Mouse (Mus musculus) forebrain, embryonic 13.5 days (tissue): ENCODE measurements at regions not wholly inside any gene's neighbourhood (a gene's known extent, or its start where the extent isn't known, plus 50 kb on each side); places are given as distances from the start of the nearest gene placed in this dataset.
A peak's percentile ranks its signal among the peaks of the same experiment; 100 is the strongest.

Experiments used
- ATAC-seq: fragments of 200-750 bp; cut with Nextera tagmentation; 2 replicates; pipeline ENCODE4 v1.8.0; 2017
- H3K27ac ChIP-seq: fragments of 300-500 bp; sonication (generic); 2 replicates; pipeline ENCODE4 v1.5.1; 2015; ENCODE audit warnings: inconsistent platforms, mild to moderate bottlenecking, moderate library complexity
- H3K27me3 ChIP-seq: fragments of 300-500 bp; sonication (generic); 2 replicates; pipeline ENCODE4 v1.6.1; 2015; ENCODE audit warnings: mild to moderate bottlenecking, inconsistent platforms
- H3K36me3 ChIP-seq: fragments of 300-500 bp; sonication (generic); 2 replicates; pipeline ENCODE4 v1.6.1; 2015; ENCODE audit warnings: mild to moderate bottlenecking, inconsistent platforms; ENCODE audit not compliant: poor library complexity, severe bottlenecking
- H3K4me1 ChIP-seq: fragments of 300-500 bp; sonication (generic); 2 replicates; pipeline ENCODE4 v1.6.1; 2015; ENCODE audit warnings: inconsistent platforms
- H3K4me2 ChIP-seq: fragments of 300-500 bp; sonication (generic); 2 replicates; pipeline ENCODE4 v1.6.1; 2015; ENCODE audit warnings: inconsistent platforms, mild to moderate bottlenecking, moderate library complexity
- H3K4me3 ChIP-seq: fragments of 300-500 bp; sonication (generic); 2 replicates; pipeline ENCODE4 v1.5.1; 2015; ENCODE audit warnings: mild to moderate bottlenecking, inconsistent platforms
- H3K9ac ChIP-seq: fragments of 300-500 bp; sonication (generic); 2 replicates; pipeline ENCODE4 v1.6.1; 2015; ENCODE audit warnings: mild to moderate bottlenecking, inconsistent platforms
- H3K9me3 ChIP-seq: fragments of 300-500 bp; sonication (generic); replicated peaks from 2 replicates; pipeline ENCODE4 v1.6.1; 2016; ENCODE audit warnings: inconsistent platforms
- WGBS: fragments of 180-500 bp; shearing (Covaris S2); methylation state at CpG from one replicate; pipeline ENCODE4 v1.1.7; 2015; 5-methylcytosine and 5-hydroxymethylcytosine counted together

GRCm38 (mm10) chr3:141051685-141052084 lies 160.5 kb downstream of the Pdha2 start:
- H3K4me2 ChIP-seq: no peak overlapping the region
- no peak for ATAC-seq
- no peak overlapping the region for H3K4me3 ChIP-seq
- no peak overlapping the region for H3K9ac ChIP-seq
- H3K4me1 ChIP-seq: no peaks in the 10 kb centered on the region
- no peak overlapping the region for H3K27ac ChIP-seq
- H3K9me3 ChIP-seq: no peaks in the 10 kb centered on the region
- no peaks in the 10 kb centered on the region for H3K36me3 ChIP-seq
- H3K27me3 ChIP-seq: no peaks in the 10 kb centered on the region
- WGBS: 90% methylated on average over 2 of the region's 2 CpGs

GRCm38 (mm10) chr3:141014262-141014547 lies 197.9 kb downstream of the Pdha2 start:
- 73% methylated on average over 1 of the region's 1 CpGs for WGBS
- no peak overlapping the region for H3K4me2 ChIP-seq
- H3K9ac ChIP-seq: no peak overlapping the region
- no peaks in the 10 kb centered on the region for H3K9me3 ChIP-seq
- no peak overlapping the region for H3K27ac ChIP-seq
- no peak for ATAC-seq
- no peaks in the 10 kb centered on the region for H3K36me3 ChIP-seq
- H3K4me1 ChIP-seq: no peaks in the 10 kb centered on the region
- no peak overlapping the region for H3K4me3 ChIP-seq
- no peaks in the 10 kb centered on the region for H3K27me3 ChIP-seq

GRCm38 (mm10) chr3:141013521-141014261 lies 198.5 kb downstream of the Pdha2 start:
- ATAC-seq: no peak
- 70% methylated on average over 8 of the region's 8 CpGs for WGBS
- H3K4me3 ChIP-seq: no peak overlapping the region
- H3K4me1 ChIP-seq: no peaks in the 10 kb centered on the region
- H3K27ac ChIP-seq: no peak overlapping the region
- H3K9ac ChIP-seq: no peak overlapping the region
- H3K9me3 ChIP-seq: no peaks in the 10 kb centered on the region
- H3K36me3 ChIP-seq: no peaks in the 10 kb centered on the region
- no peaks in the 10 kb centered on the region for H3K27me3 ChIP-seq
- H3K4me2 ChIP-seq: no peak overlapping the region

GRCm38 (mm10) chr3:141012976-141013375 lies 199.2 kb downstream of the Pdha2 start:
- H3K4me2 ChIP-seq: no peak overlapping the region
- 55% methylated on average over 1 of the region's 1 CpGs for WGBS
- no peaks in the 10 kb centered on the region for H3K9me3 ChIP-seq
- H3K27ac ChIP-seq: no peak overlapping the region
- ATAC-seq: no peak
- no peaks in the 10 kb centered on the region for H3K27me3 ChIP-seq
- no peaks in the 10 kb centered on the region for H3K4me1 ChIP-seq
- H3K36me3 ChIP-seq: no peaks in the 10 kb centered on the region
- no peak overlapping the region for H3K4me3 ChIP-seq
- H3K9ac ChIP-seq: no peak overlapping the region

- no peaks in the 10 kb centered on the region for H3K27me3 ChIP-seq
- H3K9ac ChIP-seq: no peak overlapping the region
- no peaks in the 10 kb centered on the region for H3K4me1 ChIP-seq
- no peak overlapping the region for H3K27ac ChIP-seq
- no peak for ATAC-seq
- H3K36me3 ChIP-seq: no peaks in the 10 kb centered on the region
- no peak overlapping the region for H3K4me2 ChIP-seq
- 91% methylated on average over 2 of the region's 2 CpGs for WGBS
- H3K9me3 ChIP-seq: no peaks in the 10 kb centered on the region
- no peak overlapping the region for H3K4me3 ChIP-seq
These were observed 203.4 kb downstream of the Pdha2 start for GRCm38 (mm10) chr3:141008792-141009191.

- no peaks in the 10 kb centered on the region for H3K36me3 ChIP-seq
- WGBS: 62% methylated on average over 3 of the region's 3 CpGs
- no peaks in the 10 kb centered on the region for H3K4me1 ChIP-seq
- no peak for ATAC-seq
- H3K4me3 ChIP-seq: no peak overlapping the region
- no peak overlapping the region for H3K27ac ChIP-seq
- no peaks in the 10 kb centered on the region for H3K27me3 ChIP-seq
- no peaks in the 10 kb centered on the region for H3K9me3 ChIP-seq
- no peak overlapping the region for H3K4me2 ChIP-seq
- H3K9ac ChIP-seq: no peak overlapping the region
These were observed 206.3 kb downstream of the Pdha2 start for GRCm38 (mm10) chr3:141005885-141006284.

- H3K27me3 ChIP-seq: no peaks in the 10 kb centered on the region
- no peaks in the 10 kb centered on the region for H3K9me3 ChIP-seq
- no peak overlapping the region for H3K9ac ChIP-seq
- H3K27ac ChIP-seq: no peak overlapping the region
- WGBS: 80% methylated on average over 2 of the region's 2 CpGs
- no peak overlapping the region for H3K4me3 ChIP-seq
- no peak overlapping the region for H3K4me2 ChIP-seq
- H3K36me3 ChIP-seq: no peaks in the 10 kb centered on the region
- ATAC-seq: no peak
- no peaks in the 10 kb centered on the region for H3K4me1 ChIP-seq
These were observed 208.6 kb downstream of the Pdha2 start for GRCm38 (mm10) chr3:141003561-141003960.

- ATAC-seq: no peak
- Histone ChIP-seq H3K9ac (no peak overlapping the region), H3K4me1 (no peaks in the 10 kb centered on the region), H3K9me3 (no peaks in the 10 kb centered on the region), H3K27me3 (no peaks in the 10 kb centered on the region), H3K4me2 (no peak overlapping the region), H3K36me3 (no peaks in the 10 kb centered on the region), H3K4me3 (no peak overlapping the region), H3K27ac (no peak overlapping the region)
- 78% methylated on average over 5 of the region's 5 CpGs for WGBS
These were observed 223.9 kb downstream of the Pdha2 start for GRCm38 (mm10) chr3:140988247-140988646.

GRCm38 (mm10) chr3:140973519-140973918 lies 238.6 kb downstream of the Pdha2 start:
- WGBS: 55% methylated on average over 6 of the region's 6 CpGs
- Histone ChIP-seq H3K27ac (no peak overlapping the region), H3K4me2 (no peak overlapping the region), H3K9ac (no peak overlapping the region), H3K4me1 (no peaks in the 10 kb centered on the region), H3K4me3 (no peak overlapping the region), H3K9me3 (no peaks in the 10 kb centered on the region), H3K27me3 (no peaks in the 10 kb centered on the region), H3K36me3 (no peaks in the 10 kb centered on the region)
- peak; percentile 75; the same call in 1 of the 2 replicates for ATAC-seq

- no peak overlapping the region for H3K4me2 ChIP-seq
- H3K9ac ChIP-seq: no peak overlapping the region
- H3K27me3 ChIP-seq: no peaks in the 10 kb centered on the region
- no peak for ATAC-seq
- H3K4me1 ChIP-seq: no peaks in the 10 kb centered on the region
- no peaks in the 10 kb centered on the region for H3K36me3 ChIP-seq
- no peaks in the 10 kb centered on the region for H3K9me3 ChIP-seq
- no peak overlapping the region for H3K27ac ChIP-seq
- no peak overlapping the region for H3K4me3 ChIP-seq
- 84% methylated on average over 3 of the region's 3 CpGs for WGBS
These were observed 242.0 kb downstream of the Pdha2 start for GRCm38 (mm10) chr3:140969892-140970880.

- ATAC-seq: no peak
- no peaks in the 10 kb centered on the region for H3K27me3 ChIP-seq
- no peaks in the 10 kb centered on the region for H3K4me1 ChIP-seq
- no peak overlapping the region for H3K27ac ChIP-seq
- H3K36me3 ChIP-seq: no peaks in the 10 kb centered on the region
- no peak overlapping the region for H3K4me3 ChIP-seq
- H3K9ac ChIP-seq: no peak overlapping the region
- WGBS: 90% methylated on average over 3 of the region's 3 CpGs
- no peak overlapping the region for H3K4me2 ChIP-seq
- H3K9me3 ChIP-seq: no peaks in the 10 kb centered on the region
These were observed 243.6 kb downstream of the Pdha2 start for GRCm38 (mm10) chr3:140968556-140968955.

GRCm38 (mm10) chr3:140957666-140958065 lies 254.5 kb downstream of the Pdha2 start:
- Histone ChIP-seq H3K9me3 (no peaks in the 10 kb centered on the region), H3K4me1 (no peaks in the 10 kb centered on the region), H3K27me3 (no peaks in the 10 kb centered on the region), H3K9ac (no peak overlapping the region), H3K4me3 (no peak overlapping the region), H3K36me3 (no peaks in the 10 kb centered on the region), H3K4me2 (no peak overlapping the region), H3K27ac (no peak overlapping the region)
- ATAC-seq: no peak
- 7% methylated on average over 1 of the region's 1 CpGs for WGBS
